Mouse (Mus musculus) olfactory bulb, adult 2 months (tissue): Measurements from ENCODE around the gene Mief1.
A peak's percentile ranks its signal among the peaks of the same experiment; 100 is the strongest.

Experiments
- CTCF ChIP-seq: fragments of 200-500 bp; IDR thresholded peaks from 2 replicates; pipeline ENCODE4 v1.5.1; 2012; ENCODE audit warnings: low read depth, mild to moderate bottlenecking, low read length, moderate library complexity; ENCODE audit not compliant: insufficient read depth
- POLR2A ChIP-seq: fragments of 200-500 bp; IDR thresholded peaks from 2 replicates; pipeline ENCODE4 v1.6.1; 2012; ENCODE audit warnings: mild to moderate bottlenecking, low read depth, low read length, moderate library complexity; ENCODE audit not compliant: insufficient read depth

DNA sequence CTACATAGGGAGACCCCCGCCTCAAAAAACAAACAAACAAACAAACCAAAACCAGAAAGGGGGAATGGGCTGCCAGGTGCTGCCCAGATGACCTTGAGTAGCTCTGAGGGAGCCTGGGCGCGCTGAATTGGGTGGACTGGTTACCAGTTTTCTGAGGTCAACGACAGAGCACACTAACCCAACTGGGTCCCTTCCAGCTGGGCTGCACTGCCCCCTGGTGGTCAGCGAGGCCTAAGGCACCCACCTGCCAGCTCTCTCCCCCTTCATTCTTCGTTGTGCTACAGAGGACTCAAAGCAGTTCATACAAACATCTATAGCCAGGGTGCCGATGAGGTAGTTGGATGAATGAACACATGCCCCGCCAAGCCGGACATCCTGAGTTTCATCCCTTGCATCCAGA, 8.6 kb upstream of the Mief1 start:
- TF ChIP-seq CTCF (peak; percentile 86; the same call in 1 of the 2 replicates), POLR2A (no peak)
